Mouse (Mus musculus) bone marrow, adult 2 months (tissue): ENCODE measurements around the gene Ncaph.

Experiments used
- CTCF ChIP-seq: fragments of 200-500 bp; IDR thresholded peaks from 2 replicates; pipeline ENCODE4 v1.5.1; 2011; ENCODE audit warnings: low read length, control low read depth; ENCODE audit not compliant: control insufficient read depth, insufficient read depth
- POLR2A ChIP-seq: fragments of 200-500 bp; IDR thresholded peaks from 2 replicates; pipeline ENCODE4 v1.6.1; 2011; ENCODE audit warnings: low read depth, mild to moderate bottlenecking, control low read depth, low read length, borderline replicate concordance; ENCODE audit not compliant: control insufficient read depth

DNA sequence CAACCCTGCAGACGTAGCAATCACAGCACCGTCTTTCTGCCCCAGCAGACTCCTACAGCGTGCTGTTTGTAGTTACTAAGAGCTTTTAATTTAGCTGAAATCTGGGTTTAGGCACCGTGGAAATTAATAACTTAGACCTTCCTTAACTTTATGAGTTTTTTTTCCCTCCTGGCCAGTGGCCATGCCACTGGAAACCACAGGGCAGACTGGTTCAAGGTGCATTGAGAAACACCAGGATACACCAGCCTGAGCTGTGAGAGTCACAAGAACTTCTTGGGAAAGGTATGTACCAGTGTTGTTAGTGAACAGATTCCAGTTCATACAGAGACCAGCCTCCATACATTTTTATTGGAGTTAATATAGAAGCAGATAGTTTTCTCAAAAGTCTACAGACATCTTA lies 4.7 kb upstream of the Ncaph start:
- no peak for TF ChIP-seq CTCF
- no peak for TF ChIP-seq POLR2A
